In genomic region chr11:88206576-88206975, GRCm38 (mm10) we compare ENCODE assay signal across 8 mouse cellular contexts. TPM values are rescaled to one million over a fixed set of nuclear protein-coding genes. Genes with fewer than 3 reads are reported as not detected.
DNase-seq lines count a peak whose midpoint lies in the region; ATAC-seq and TF ChIP-seq lines count a peak whose summit lies in the region.
"Not testable (repeated sequence)": the region's sequence is repeated elsewhere in the genome, so short reads cannot be mapped to it uniquely, and the experiment has no call there.

No protein-coding gene starts in this region.

- intact Hi-C loops in gastrocnemius, adult 2 months (cut with DNase I): loop anchor here (5.0 kb wide), 1 partner anchor 234 kb away; no protein-coding TSS in a partner anchor

- DNase-seq in CD4-positive, CD25-positive, alpha-beta regulatory T cell, adult 2 months (ENCODE audit: low read depth, low spot score): peak; percentile 58
- not testable (repeated sequence) for DNase-seq in gastrocnemius, adult 2 months; layer of hippocampus, adult 2 months (ENCODE audit: low spot score in 2 of 2); lung, adult 2 months; midbrain, postnatal 0 days (ENCODE audit: low spot score)
- peak; percentile 52 for DNase-seq in thymus, postnatal 4 days

- peaks cover 22% of the 10 kb centered on the region for H3K36me3 ChIP-seq in intestine, postnatal 0 days (ENCODE audit: control insufficient read depth, insufficient read depth)
- H3K36me3 ChIP-seq in midbrain, postnatal 0 days (ENCODE audit: insufficient read depth, low read length): peaks cover 34% of the 10 kb centered on the region

- not testable (repeated sequence) for H3K27ac ChIP-seq in bone marrow, adult 2 months (ENCODE audit: control insufficient read depth, insufficient read depth, low read depth, low read length, poor library complexity); gastrocnemius, adult 2 months; intestine, postnatal 0 days (ENCODE audit: low read depth, low read length); layer of hippocampus, adult 2 months; midbrain, postnatal 0 days (ENCODE audit: low read depth, low read length)

- not testable (repeated sequence) for H3K9ac ChIP-seq in intestine, postnatal 0 days (ENCODE audit: low read depth, low read length); midbrain, postnatal 0 days (replicated peaks; ENCODE audit: low read length, poor library complexity, severe bottlenecking)

- H3K4me2 ChIP-seq in intestine, postnatal 0 days (replicated peaks; ENCODE audit: low read depth); midbrain, postnatal 0 days (ENCODE audit: low read depth, low read length, poor library complexity, severe bottlenecking): not testable (repeated sequence)

- H3K4me1 ChIP-seq in bone marrow, adult 2 months (ENCODE audit: control insufficient read depth, insufficient read depth, low read length); intestine, postnatal 0 days (replicated peaks; ENCODE audit: control insufficient read depth, insufficient read depth, low read length); lung, adult 2 months (ENCODE audit: control insufficient read depth, insufficient read depth, low read length); midbrain, postnatal 0 days (ENCODE audit: insufficient read depth, low read length): not testable (repeated sequence)

- not testable (repeated sequence) for TF ChIP-seq POLR2A in bone marrow, adult 2 months (IDR thresholded peaks at IDR 0.05; ENCODE audit: borderline replicate concordance, control insufficient read depth, low read depth, low read length); lung, adult 2 months (IDR thresholded peaks at IDR 0.05; ENCODE audit: borderline replicate concordance, extremely low read depth, low read depth, low read length)

- peak; percentile 21; the same call in 1 of the 2 replicates for TF ChIP-seq CTCF in bone marrow, adult 2 months (IDR thresholded peaks at IDR 0.05; ENCODE audit: control insufficient read depth, insufficient read depth, low read length)
- peak; percentile 52 for TF ChIP-seq CTCF in gastrocnemius, adult 2 months (IDR thresholded peaks at IDR 0.05)
- TF ChIP-seq CTCF in intestine, postnatal 0 days (IDR thresholded peaks at IDR 0.05; ENCODE audit: low read depth): peak; percentile 59
- TF ChIP-seq CTCF in layer of hippocampus, adult 2 months (conservative IDR thresholded peaks at IDR 0.05): peak; percentile 70
- TF ChIP-seq CTCF in lung, adult 2 months (IDR thresholded peaks at IDR 0.05; ENCODE audit: insufficient read depth, low read length): peak; percentile 27; the same call in 1 of the 2 replicates
- TF ChIP-seq CTCF in midbrain, postnatal 0 days (IDR thresholded peaks at IDR 0.05): peak; percentile 62

- not testable (repeated sequence) for H3K4me3 ChIP-seq in bone marrow, adult 2 months (replicated peaks; ENCODE audit: control insufficient read depth, low read depth, low read length); gastrocnemius, adult 2 months; intestine, postnatal 0 days (ENCODE audit: low read depth, low read length); layer of hippocampus, adult 2 months; lung, adult 2 months (replicated peaks; ENCODE audit: extremely low read depth, low read depth, low read length); midbrain, postnatal 0 days (ENCODE audit: low read depth, low read length)

- H3K27me3 ChIP-seq in intestine, postnatal 0 days (replicated peaks; ENCODE audit: control insufficient read depth, insufficient read depth, low read length); midbrain, postnatal 0 days (ENCODE audit: insufficient read depth, low read length): not testable (repeated sequence)

- not testable (repeated sequence) for ATAC-seq in intestine, postnatal 0 days; midbrain, postnatal 0 days (ENCODE audit: low FRiP score)

- WGBS in bone marrow, adult 2 months: 61% methylated on average over 8 of the region's 8 CpGs
- 79% methylated on average over 8 of the region's 8 CpGs for WGBS in intestine, postnatal 0 days
- WGBS in lung, adult 2 months: 74% methylated on average over 8 of the region's 8 CpGs
- WGBS in midbrain, postnatal 0 days: 87% methylated on average over 8 of the region's 8 CpGs

- not testable (repeated sequence) for H3K9me3 ChIP-seq in intestine, postnatal 0 days (ENCODE audit: control insufficient read depth); midbrain, postnatal 0 days (ENCODE audit: low read length)

RNA-seq across cellular contexts. Expression of gene Mrps23, which starts 2.4 kb away (rescaled TPM):
- polyA plus RNA-seq in bone marrow, adult 2 months (2011; ENCODE audit: insufficient read depth, insufficient read length, low replicate concordance, missing spikeins): 16.2 and 38.2 TPM in 2 replicates
- total RNA-seq in gastrocnemius, adult 2 months (2021): 100 to 1,000 TPM; 122 to 144 TPM
- 54.1 and 59.1 TPM in 2 replicates for polyA plus RNA-seq in intestine, postnatal 0 days (2015; fragmentation: Nextera tagmentation; extraction: Ambion mirVana)
- total RNA-seq in layer of hippocampus, adult 2 months (2021): 10 to 100 TPM; 64.9 to 65.6 TPM
- polyA plus RNA-seq in lung, adult 2 months (2012; rRNA removed): 23.3 and 39.0 TPM in 2 replicates
- 29.4 and 35.5 TPM in 2 replicates for total RNA-seq in midbrain, postnatal 0 days (2014; rRNA removed)
- polyA plus RNA-seq in midbrain, postnatal 0 days (2015; fragmentation: Nextera tagmentation; extraction: Ambion mirVana): 63.0 and 63.2 TPM in 2 replicates
